Mouse (Mus musculus): Measurements from ENCODE around the gene Gpr4.

The Gpr4 gene

GRCm38 (mm10) chr7:19196676-19197075 is 15.7 kb upstream of the Gpr4 start:
- peak; percentile 51 for DNase-seq

GRCm38 (mm10) chr7:19197985-19198384 is 14.4 kb upstream of the Gpr4 start:
- peak; percentile 44 for DNase-seq

- DNase-seq, result no peak
Measured at GRCm38 (mm10) chr7:19201660-19202059, 10.7 kb upstream of the Gpr4 start.

- no peak for DNase-seq
Measured at GRCm38 (mm10) chr7:19202065-19202850, 10.1 kb upstream of the Gpr4 start.

GRCm38 (mm10) chr7:19208201-19208910 is 4.0 kb upstream of the Gpr4 start:
- no peak for DNase-seq

GRCm38 (mm10) chr7:19208944-19209472 is 3.3 kb upstream of the Gpr4 start:
- peak; percentile 67 for DNase-seq

GRCm38 (mm10) chr7:19209494-19209893 is 2.8 kb upstream of the Gpr4 start:
- DNase-seq, result no peak

- DNase-seq, result no peak
Measured at GRCm38 (mm10) chr7:19210010-19210409, 2.3 kb upstream of the Gpr4 start.

GRCm38 (mm10) chr7:19211041-19211675 is 1.2 kb upstream of the Gpr4 start:
- DNase-seq, result peak; percentile 54

GRCm38 (mm10) chr7:19213385-19213784 is 1.0 kb downstream of the Gpr4 start:
- DNase-seq, result no peak

GRCm38 (mm10) chr7:19214369-19214768 is 2.0 kb downstream of the Gpr4 start:
- DNase-seq, result no peak

GRCm38 (mm10) chr7:19214940-19215339 is 2.6 kb downstream of the Gpr4 start:
- no peak for DNase-seq

- no peak for DNase-seq
Measured at GRCm38 (mm10) chr7:19217492-19217891, 5.2 kb downstream of the Gpr4 start.

GRCm38 (mm10) chr7:19217944-19218343 is 5.6 kb downstream of the Gpr4 start:
- no peak for DNase-seq

GRCm38 (mm10) chr7:19220061-19220460 is 7.7 kb downstream of the Gpr4 start:
- no peak for DNase-seq

- no peak for DNase-seq
Measured at GRCm38 (mm10) chr7:19222189-19222588, 9.9 kb downstream of the Gpr4 start.

GRCm38 (mm10) chr7:19222875-19223274 is 10.5 kb downstream of the Gpr4 start:
- DNase-seq, result no peak

- no peak for DNase-seq
Measured at GRCm38 (mm10) chr7:19224933-19225332, 12.6 kb downstream of the Gpr4 start.

GRCm38 (mm10) chr7:19226817-19227797 is 14.8 kb downstream of the Gpr4 start:
- peak; percentile 59 for DNase-seq

- peak; percentile 100 for DNase-seq
Measured at GRCm38 (mm10) chr7:19227883-19228792, 15.8 kb downstream of the Gpr4 start, which contains the start of gene Opa3. Gene Opa3, plus strand, starts transcription at chr7:19228334.

- DNase-seq, result no peak
Measured at GRCm38 (mm10) chr7:19228793-19229148, 16.4 kb downstream of the Gpr4 start.

Data from kidney, adult 9 months (tissue).